Mouse (Mus musculus): ENCODE results near the gene Lims1.

The Lims1 gene

GRCm38 (mm10) chr10:58446384-58447279 lies 123.4 kb downstream of the Lims1 start, which contains the start of gene Ranbp2:
Ranbp2 (plus strand) TSS chr10:58446920.
- peak; percentile 97 for DNase-seq (ENCODE audit: low spot score)

DNA sequence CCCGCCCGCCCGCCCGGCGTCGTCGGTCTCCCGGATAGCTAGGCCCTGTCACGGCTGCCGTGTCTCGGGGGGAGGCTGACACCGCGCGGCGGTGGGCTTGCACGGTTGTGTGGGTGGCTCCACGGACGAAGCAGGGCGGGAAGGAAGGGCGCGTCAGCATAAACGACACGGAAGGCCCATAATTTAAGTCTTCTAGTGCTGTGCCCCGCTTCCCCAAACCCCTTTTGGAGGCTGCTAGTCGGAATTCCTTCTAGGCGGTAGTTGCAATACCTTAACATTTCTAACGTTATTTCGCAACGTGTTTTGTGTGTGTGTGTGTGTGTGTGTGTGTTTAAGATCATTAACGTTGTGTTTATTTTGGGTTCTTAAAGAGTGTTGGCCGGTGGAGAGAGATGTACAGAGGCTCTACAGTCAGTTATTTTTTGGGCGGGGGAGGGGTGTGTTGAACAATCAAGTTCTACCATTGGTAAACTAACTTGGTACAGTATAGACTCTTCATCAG lies 124.1 kb downstream of the Lims1 start:
- peak; percentile 25 for DNase-seq (ENCODE audit: low spot score)

DNA sequence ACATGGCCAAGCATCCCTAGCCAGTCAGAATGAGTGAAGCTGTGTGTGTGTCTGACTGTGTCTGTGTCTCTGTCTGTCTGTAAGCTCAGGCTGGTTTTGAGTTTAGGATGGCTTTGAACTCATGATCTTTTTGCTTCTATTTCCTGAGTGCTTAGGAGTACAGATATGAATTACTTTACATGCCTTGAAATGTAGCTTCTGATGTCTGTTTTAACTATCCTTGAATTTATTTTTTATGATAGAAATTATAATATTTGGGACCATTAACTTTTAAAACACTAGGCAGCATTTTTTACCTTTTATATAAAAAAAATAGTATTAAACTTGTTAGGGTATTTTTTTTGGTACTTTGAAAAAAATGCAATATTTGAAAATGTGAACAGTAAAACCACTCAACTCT lies 128.3 kb downstream of the Lims1 start:
- DNase-seq (ENCODE audit: low spot score): no peak

DNA sequence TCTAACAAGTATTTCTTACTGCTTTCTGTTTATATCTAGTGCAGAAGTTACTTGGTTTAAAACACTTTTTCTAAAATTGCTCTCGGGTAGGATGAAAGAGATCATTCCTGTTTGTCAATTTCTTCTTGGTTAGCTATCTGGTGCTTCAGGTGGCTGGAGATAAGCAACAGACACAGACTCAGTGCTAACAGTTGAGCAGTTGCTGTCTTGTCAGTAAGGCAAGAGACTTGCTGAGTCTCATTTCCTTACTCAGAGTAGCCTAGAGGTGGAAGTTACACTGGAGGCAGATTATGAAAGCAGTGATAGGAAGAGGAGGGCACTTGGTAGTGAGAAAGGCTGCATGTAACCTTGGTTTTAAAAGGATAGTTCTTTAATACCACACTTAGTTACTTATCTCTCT lies 128.9 kb downstream of the Lims1 start:
- DNase-seq (ENCODE audit: low spot score): no peak

- no peak for DNase-seq (ENCODE audit: low spot score)
These were observed 136.6 kb downstream of the Lims1 start for GRCm38 (mm10) chr10:58459896-58460295.
